Mouse (Mus musculus): Measurements from ENCODE around the gene Gm13697.
"Not testable (repeated sequence)": the region's sequence is repeated elsewhere in the genome, so short reads cannot be mapped to it uniquely, and the experiment has no call there.

The Gm13697 gene

DNA sequence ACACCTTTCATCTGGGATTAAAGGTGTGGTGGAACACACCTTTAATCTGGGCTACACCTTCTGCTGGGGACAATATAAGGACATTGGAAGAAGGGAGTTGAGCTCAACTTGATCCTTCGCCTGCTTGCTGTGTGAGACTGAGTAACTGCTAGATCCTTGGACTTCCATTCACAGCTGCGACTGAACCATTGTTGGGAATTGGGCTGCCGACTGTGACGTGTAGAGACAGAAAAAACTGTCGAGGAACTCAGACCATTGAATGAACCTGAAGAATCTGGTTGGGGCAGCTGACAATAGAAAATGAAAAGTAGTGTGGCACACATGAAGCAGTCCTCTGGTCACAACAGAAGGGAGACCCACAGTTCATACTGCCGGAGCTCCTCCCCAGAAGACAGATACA, at the start of gene Gm13697:
Gene Gm13697 (plus strand): TSS at position 301 of the 400 bp plus-strand sequence.
- DNase-seq (ENCODE audit: low read depth, low spot score): not testable (repeated sequence)

DNA sequence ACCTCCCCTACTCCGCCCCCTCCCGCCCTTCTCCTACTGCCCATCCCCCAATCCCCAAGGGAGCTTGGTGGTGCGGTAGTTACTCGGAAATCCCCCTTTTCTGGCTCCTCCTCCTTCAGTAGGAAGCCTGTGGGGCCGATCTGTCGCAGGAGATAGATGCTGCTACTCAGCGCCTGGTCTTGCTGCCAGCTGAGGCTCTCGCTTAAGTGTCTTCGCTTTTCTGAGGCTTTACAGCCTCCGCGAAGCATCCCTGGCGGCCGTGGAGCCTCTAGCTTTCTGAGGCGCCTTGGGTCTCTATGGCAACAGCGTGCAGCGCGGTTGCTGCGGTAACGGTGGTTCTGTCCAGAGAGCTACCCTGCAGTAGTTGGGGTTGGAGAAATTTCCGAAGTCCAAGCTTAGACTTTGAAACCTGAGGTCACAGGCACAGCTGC, 43.6 kb upstream of the Gm13697 start, which contains the start of gene Zswim2:
Gene Zswim2 (minus strand): TSS at position 298 of the 431 bp plus-strand sequence.
- peak; percentile 42 for DNase-seq (ENCODE audit: low read depth, low spot score)

DNA sequence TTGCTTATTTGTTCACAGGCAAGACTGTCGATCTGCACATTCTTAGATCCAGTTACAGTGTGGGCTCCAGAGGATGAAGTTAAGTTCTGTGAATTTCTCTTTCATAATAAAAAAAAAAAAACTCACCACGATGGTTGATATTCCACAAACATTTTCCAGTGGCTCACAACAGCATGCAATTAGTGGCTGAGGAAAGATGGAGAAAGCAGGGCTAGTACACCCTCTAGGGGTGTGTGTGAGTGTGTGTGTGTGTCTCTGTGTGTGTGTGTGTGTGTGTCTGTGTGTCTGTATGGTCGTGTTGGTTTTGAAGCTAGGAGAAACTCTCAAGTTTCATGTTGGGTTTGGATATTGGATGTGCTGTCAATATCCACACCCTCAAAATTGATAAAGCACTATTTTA, 43.2 kb upstream of the Gm13697 start:
- DNase-seq (ENCODE audit: low read depth, low spot score): peak; percentile 2

DNA sequence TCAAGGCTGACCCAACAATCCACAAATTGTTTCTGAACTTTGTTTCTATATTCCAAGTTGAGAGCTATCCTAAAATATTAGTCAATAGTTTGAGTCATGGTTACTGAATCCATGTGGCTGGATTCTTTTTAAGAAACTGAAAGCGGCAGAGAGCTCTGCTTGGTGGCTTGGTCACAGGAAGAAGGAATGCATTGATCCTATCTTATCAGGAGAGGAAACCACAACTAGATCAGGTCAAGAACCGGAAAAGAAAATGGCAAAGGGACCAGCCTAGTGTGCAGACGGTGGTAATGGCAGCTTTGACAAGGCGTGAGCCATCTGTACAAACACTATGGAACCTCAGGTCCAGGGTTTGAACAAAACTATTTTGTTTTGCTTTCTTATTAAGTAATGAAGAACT, 42.8 kb upstream of the Gm13697 start:
- peak; percentile 14 for DNase-seq (ENCODE audit: low read depth, low spot score)

DNA sequence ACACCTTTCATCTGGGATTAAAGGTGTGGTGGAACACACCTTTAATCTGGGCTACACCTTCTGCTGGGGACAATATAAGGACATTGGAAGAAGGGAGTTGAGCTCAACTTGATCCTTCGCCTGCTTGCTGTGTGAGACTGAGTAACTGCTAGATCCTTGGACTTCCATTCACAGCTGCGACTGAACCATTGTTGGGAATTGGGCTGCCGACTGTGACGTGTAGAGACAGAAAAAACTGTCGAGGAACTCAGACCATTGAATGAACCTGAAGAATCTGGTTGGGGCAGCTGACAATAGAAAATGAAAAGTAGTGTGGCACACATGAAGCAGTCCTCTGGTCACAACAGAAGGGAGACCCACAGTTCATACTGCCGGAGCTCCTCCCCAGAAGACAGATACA, 29.1 kb upstream of the Gm13697 start, which contains the start of gene Gm13698:
Gene Gm13698 (plus strand): TSS at position 301 of the 400 bp plus-strand sequence.
- not testable (repeated sequence) for DNase-seq (ENCODE audit: low read depth, low spot score)

DNA sequence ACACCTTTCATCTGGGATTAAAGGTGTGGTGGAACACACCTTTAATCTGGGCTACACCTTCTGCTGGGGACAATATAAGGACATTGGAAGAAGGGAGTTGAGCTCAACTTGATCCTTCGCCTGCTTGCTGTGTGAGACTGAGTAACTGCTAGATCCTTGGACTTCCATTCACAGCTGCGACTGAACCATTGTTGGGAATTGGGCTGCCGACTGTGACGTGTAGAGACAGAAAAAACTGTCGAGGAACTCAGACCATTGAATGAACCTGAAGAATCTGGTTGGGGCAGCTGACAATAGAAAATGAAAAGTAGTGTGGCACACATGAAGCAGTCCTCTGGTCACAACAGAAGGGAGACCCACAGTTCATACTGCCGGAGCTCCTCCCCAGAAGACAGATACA, 23.3 kb upstream of the Gm13697 start, which contains the start of gene Gm13693:
Gene Gm13693 (plus strand): TSS at position 301 of the 400 bp plus-strand sequence.
- not testable (repeated sequence) for DNase-seq (ENCODE audit: low read depth, low spot score)

DNA sequence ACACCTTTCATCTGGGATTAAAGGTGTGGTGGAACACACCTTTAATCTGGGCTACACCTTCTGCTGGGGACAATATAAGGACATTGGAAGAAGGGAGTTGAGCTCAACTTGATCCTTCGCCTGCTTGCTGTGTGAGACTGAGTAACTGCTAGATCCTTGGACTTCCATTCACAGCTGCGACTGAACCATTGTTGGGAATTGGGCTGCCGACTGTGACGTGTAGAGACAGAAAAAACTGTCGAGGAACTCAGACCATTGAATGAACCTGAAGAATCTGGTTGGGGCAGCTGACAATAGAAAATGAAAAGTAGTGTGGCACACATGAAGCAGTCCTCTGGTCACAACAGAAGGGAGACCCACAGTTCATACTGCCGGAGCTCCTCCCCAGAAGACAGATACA, 17.5 kb upstream of the Gm13697 start, which contains the start of gene Gm13695:
Gene Gm13695 (plus strand): TSS at position 301 of the 400 bp plus-strand sequence.
- DNase-seq (ENCODE audit: low read depth, low spot score): not testable (repeated sequence)

DNA sequence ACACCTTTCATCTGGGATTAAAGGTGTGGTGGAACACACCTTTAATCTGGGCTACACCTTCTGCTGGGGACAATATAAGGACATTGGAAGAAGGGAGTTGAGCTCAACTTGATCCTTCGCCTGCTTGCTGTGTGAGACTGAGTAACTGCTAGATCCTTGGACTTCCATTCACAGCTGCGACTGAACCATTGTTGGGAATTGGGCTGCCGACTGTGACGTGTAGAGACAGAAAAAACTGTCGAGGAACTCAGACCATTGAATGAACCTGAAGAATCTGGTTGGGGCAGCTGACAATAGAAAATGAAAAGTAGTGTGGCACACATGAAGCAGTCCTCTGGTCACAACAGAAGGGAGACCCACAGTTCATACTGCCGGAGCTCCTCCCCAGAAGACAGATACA, 11.7 kb upstream of the Gm13697 start, which contains the start of gene Gm13696:
Gene Gm13696 (plus strand): TSS at position 301 of the 400 bp plus-strand sequence.
- DNase-seq (ENCODE audit: low read depth, low spot score): not testable (repeated sequence)

DNA sequence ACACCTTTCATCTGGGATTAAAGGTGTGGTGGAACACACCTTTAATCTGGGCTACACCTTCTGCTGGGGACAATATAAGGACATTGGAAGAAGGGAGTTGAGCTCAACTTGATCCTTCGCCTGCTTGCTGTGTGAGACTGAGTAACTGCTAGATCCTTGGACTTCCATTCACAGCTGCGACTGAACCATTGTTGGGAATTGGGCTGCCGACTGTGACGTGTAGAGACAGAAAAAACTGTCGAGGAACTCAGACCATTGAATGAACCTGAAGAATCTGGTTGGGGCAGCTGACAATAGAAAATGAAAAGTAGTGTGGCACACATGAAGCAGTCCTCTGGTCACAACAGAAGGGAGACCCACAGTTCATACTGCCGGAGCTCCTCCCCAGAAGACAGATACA, 5.9 kb upstream of the Gm13697 start, which contains the start of gene Gm13694:
Gene Gm13694 (plus strand): TSS at position 301 of the 400 bp plus-strand sequence.
- DNase-seq (ENCODE audit: low read depth, low spot score): not testable (repeated sequence)

DNA sequence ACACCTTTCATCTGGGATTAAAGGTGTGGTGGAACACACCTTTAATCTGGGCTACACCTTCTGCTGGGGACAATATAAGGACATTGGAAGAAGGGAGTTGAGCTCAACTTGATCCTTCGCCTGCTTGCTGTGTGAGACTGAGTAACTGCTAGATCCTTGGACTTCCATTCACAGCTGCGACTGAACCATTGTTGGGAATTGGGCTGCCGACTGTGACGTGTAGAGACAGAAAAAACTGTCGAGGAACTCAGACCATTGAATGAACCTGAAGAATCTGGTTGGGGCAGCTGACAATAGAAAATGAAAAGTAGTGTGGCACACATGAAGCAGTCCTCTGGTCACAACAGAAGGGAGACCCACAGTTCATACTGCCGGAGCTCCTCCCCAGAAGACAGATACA, 5.7 kb downstream of the Gm13697 start, which contains the start of gene Gm13691:
Gene Gm13691 (plus strand): TSS at position 301 of the 400 bp plus-strand sequence.
- not testable (repeated sequence) for DNase-seq (ENCODE audit: low read depth, low spot score)

DNA sequence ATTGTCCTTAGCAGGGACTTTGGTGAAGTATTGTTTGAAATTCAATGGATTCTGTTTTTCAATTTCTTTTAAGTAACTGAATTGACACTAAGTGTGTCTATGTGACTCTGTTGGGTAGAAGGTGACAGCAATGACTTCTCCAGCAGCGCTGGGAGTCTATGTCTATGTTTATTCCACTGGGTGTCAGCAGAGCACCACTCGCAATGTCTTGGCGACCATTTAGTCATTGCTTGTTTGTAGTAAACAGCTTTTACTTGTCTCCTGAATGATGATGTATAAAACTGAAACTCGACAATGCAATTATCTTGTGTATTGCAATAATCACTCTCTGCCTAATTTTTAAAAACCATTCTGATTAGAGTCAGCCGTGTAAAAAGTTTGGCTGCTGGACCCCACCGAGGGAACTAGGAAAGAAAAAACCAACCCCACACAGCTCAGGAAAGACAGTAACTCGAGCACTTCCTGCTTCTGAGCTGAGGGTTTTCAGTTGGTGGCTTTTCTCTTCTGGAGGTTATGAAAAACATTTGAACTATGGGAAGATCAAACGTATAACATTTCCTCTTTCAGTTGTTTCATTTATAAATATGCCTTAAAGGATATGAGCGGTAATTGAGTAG, 9.2 kb downstream of the Gm13697 start:
- peak; percentile 86 for DNase-seq (ENCODE audit: low read depth, low spot score)

DNA sequence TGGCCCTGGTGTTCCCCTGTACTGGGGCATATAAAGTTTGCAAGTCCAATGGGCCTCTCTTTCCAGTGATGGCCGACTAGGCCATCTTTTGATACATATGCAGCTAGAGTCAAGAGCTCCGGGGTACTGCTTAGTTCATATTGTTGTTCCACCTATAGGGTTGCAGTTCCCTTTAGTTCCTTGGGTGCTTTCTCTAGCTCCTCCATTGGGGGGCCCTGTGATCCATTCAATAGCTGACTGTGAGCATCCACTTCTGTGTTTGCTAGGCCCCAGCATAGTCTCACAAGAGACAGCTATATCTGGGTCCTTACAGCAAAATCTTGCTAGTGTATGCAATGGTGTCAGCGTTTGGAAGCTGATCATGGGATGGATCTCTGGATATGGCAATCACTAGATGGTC, 10.0 kb downstream of the Gm13697 start:
- DNase-seq (ENCODE audit: low read depth, low spot score): not testable (repeated sequence)

DNA sequence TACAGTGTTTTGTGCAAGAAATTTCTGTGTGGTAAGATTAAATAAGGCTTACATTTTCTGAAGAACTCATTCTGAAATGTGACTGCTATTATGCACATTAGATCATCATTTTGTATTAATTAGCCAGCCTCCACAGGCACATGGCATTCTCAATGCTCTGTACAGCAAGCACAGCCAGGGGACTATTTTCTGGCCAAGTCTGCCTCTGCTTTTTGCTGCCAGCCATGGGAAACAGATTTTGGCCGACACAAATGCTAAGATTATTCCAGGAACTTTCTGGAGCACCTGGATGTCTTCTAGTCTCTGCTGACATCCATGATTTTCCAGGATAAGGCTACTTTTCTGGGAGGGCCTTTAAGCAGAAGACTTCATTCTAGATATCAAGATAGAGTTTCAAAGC, 24.4 kb downstream of the Gm13697 start:
- DNase-seq (ENCODE audit: low read depth, low spot score): no peak

DNA sequence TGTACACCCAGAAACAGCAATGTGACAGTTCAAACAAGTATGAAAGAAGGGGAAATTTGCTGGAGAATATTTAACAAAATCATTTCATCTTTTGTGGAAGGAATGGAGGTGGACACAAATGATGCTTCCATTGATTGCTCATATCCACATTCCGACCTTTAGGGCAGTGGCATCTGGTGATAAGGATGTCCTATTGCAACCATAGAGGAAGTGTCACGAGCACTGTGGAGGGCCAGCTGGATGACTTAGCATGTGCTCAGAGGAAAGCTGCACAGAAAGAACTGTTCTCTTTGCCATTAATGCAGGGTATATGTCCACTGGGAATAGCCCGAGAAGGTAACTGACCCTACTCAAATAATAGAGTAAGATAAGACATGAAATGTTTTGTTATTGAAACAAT, 25.3 kb downstream of the Gm13697 start:
- no peak for DNase-seq (ENCODE audit: low read depth, low spot score)

DNA sequence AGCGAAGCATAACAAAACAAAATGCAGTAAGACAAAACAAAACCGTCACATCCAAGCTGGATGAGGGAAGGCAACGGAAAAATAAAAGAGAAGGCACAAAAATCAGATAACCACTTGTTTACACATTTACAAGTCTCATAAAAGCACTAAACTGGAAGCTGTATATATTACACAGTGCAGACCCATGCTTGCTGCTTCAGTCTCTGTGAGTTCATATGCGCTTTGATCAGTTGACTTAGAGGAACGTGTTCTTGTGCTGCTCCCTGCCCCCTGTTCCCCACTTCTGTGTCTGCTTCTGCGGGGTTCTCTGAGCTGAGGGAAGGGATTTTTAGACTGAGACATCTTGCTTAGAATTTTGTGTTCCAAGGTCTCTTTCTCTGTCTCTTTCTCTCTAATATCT, 30.0 kb downstream of the Gm13697 start:
- no peak for DNase-seq (ENCODE audit: low read depth, low spot score)

DNA sequence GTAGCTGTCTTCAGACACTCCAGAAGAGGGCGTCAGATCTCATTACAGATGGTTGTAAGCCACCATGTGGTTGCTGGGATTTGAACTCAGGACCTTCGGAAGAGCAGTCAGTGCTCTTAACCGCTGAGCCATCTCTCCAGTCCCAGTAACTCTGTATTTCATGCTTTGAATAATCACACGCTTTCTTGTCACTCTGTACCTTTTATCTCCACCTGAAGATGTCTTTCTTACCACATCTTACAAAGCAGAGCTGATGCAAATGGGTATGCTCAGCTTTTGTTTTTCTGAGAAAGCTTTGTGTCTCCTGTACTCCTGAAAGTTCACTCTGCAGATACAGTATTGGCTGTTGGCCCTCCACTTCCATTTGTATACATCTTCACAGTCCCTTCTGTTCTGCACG, 31.7 kb downstream of the Gm13697 start:
- peak; percentile 69 for DNase-seq (ENCODE audit: low read depth, low spot score)

DNA sequence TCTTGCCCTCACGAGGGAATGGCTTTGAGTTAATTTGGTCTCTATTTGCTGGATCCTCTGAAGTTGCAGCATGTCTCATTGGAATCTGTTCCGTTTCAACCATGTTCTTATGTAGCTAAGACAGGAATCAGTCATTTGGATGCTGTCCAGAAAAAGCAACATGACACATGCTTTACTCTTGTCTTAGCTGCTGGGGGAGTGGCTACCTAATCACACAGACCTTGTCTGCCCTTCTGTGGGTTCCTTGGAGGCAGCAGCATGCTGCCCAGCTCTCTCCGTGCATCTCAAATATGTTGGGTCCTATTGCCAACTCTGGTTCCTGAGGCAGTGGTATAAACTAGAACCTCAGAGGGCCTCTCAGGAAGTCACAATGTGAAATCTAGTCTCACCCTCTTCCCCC, 33.8 kb downstream of the Gm13697 start:
- DNase-seq (ENCODE audit: low read depth, low spot score): no peak

DNA sequence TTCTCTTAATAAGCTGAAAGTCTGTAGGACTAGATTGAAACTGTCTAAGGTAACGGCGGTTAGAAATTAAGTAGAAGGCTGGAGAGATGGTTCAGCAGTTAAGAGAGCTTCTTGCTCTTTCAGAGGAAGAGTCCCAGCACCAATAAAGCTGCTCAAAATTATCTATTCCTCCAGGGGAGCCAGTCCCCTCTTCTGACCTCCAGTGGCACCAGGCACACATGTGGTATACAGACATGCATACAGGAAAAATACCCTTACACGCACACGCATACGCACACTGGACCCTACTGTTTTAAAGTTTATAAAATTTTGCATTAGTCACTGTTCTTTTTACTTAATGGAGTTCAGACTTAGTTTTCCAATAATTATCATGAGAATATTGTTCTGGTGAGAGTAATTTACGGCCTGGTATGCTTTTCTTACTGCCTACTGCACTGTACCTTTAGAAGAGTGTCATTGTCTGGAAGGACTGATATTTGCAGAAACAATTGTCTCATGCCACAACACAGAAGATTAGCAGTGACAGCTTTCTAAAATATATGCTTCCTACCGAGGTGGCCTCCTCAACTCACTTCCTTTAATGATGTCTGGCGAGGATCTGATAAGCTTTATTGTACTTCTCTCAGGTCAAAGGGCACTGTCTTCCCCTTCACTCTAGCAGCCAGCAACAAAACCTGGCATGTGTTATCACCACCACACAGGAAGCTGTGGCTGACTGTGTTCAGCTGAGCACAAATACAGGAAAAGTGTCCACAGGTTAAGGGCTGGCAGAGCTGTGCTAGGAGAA, 35.2 kb downstream of the Gm13697 start:
- peak; percentile 57 for DNase-seq (ENCODE audit: low read depth, low spot score)

DNA sequence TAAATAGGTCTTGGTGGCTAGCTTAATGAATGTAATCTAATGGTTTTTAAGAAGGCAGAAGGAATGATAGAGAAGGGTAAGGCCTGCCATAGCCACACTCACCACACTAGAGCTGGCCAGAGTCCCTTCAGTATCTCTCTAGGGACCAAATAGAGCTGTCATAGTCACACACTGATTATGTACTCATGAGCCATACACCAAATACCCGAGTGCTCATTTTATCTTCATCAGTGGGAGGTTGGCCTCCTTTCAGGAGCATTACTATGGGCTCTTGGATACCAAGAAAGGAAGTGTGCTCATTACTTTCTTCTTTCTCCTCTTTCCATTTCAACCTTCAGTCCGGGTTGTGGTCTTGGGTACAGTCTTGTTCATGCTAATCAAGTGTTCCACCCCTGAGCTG, 37.4 kb downstream of the Gm13697 start:
- DNase-seq (ENCODE audit: low read depth, low spot score): no peak

DNA sequence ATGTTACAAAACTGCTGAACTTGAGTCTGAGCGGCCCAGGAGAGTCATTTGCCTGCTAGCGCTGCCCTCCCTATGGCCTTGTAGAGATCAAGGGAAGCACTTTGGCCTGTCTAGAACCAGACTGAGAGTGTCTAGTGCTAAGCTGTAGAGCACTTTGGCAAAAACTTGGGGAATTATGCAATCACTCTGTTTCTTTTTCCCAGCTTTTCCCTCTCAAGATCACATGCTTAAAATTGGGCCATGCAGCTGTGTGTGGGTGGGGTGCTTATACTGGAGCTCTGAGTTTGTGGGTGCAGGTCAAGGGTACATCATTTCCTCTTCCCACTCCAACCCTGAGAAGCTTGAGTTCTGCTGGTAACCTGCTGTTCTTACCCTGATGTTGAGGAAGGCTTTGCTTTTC, 38.4 kb downstream of the Gm13697 start:
- DNase-seq (ENCODE audit: low read depth, low spot score): no peak

DNA sequence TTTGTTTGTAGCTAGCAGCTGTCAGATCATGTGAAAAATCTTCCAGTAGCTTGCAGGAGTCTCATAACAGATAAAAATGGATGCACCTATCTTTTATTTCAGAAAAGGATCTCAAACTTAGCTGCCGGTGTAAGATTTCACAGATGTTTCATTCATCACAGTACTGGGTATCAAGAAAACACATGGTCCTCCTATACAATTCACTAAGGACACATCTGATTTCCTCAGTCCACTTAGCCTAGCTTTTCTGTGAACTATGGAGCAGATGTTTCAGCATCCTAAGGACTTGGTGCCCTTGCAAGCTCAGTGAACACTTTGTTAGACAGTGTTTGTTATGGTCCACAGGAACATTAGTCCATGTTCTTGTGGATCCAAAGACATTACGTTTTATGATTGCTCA, 38.8 kb downstream of the Gm13697 start:
- DNase-seq (ENCODE audit: low read depth, low spot score): no peak

DNA sequence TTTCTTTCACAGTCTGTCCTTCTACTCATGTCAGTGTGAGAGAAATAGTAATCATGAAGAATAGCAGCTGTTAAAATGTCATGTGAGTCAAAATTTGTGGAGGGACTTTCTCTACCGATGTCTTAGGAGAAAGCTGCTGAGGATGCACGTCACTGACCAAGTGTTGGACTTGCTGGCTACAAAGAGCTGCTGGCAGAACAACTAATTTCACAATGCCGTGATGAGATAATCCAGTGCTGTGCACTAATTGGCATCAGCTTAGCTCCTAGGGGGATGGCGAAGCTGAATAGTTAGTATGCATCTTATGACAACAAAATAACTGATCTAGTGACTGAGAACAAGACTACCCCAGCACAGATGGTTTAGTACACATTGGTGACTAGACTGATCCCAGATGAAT, 40.7 kb downstream of the Gm13697 start:
- no peak for DNase-seq (ENCODE audit: low read depth, low spot score)
